Comparison of ENCODE assay signal across 26 mouse cellular contexts in the genomic region with DNA sequence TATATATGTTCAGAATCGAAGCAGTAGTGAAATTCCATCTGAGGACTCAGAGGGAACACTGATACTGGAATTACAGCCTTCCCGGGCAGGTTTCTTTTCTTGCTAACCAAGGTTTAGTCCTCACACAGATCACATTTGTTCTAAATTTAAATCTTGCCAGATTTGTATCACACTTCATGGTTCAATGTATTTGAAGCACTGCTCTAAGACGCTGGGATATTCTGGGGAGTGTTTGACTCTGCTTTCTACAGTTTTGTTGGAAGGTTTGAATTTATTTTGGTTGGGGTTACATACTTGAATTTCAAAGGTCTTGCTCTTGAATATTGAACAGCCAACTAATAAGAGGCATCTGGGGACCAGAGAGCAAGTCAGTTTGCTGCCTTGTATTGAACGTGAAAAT.
"Had no signal": no experiment of that assay in that cellular context is flagged by ENCODE, and none has a peak within 500 bp of the region (broad histone marks: within the 10 kb centered on the region; RNA-seq: fewer than 3 reads in every experiment).

No protein-coding gene starts in this region.

- H3K9me3 ChIP-seq: heart, embryonic 13.5 days; heart, embryonic 15.5 days; hindbrain, embryonic 10.5 days; hindbrain, embryonic 12.5 days; intestine, embryonic 15.5 days; limb, embryonic 13.5 days; limb, embryonic 15.5 days; liver, embryonic 12.5 days had no signal

- DNase-seq: gastrocnemius, postnatal 14 days; gastrocnemius, postnatal 36 days; heart, adult 2 months; heart, postnatal 4 days; kidney, adult 18-20 months; kidney, adult 8-10 months; kidney, postnatal 10 days; kidney, postnatal 25 days; kidney, postnatal 4 days; left cerebral cortex, postnatal 4 days had no signal

- H3K4me3 ChIP-seq: heart, adult 2 months; heart, embryonic 13.5 days; heart, embryonic 15.5 days; hindbrain, embryonic 10.5 days; hindbrain, embryonic 12.5 days; intestine, embryonic 15.5 days; layer of hippocampus, adult 2 months; left cerebral cortex, adult 2 months; limb, embryonic 13.5 days; limb, embryonic 15.5 days; liver, embryonic 12.5 days had no signal

- H3K9ac ChIP-seq: heart, embryonic 13.5 days; heart, embryonic 15.5 days; hindbrain, embryonic 12.5 days; hindbrain, embryonic 14.5 days; intestine, embryonic 15.5 days; limb, embryonic 13.5 days; limb, embryonic 15.5 days; liver, embryonic 12.5 days; liver, embryonic 14.5 days had no signal

- H3K4me1 ChIP-seq: heart, embryonic 13.5 days; heart, embryonic 15.5 days; hindbrain, embryonic 10.5 days; hindbrain, embryonic 12.5 days; intestine, embryonic 15.5 days; limb, embryonic 13.5 days; limb, embryonic 15.5 days; liver, embryonic 12.5 days had no signal

- ATAC-seq: hindbrain, embryonic 16.5 days; inflammation-experienced regulatory T-cells, adult 6 months; intestine, embryonic 15.5 days; intestine, postnatal 0 days; liver, embryonic 12.5 days had no signal

- H3K27me3 ChIP-seq: heart, embryonic 13.5 days; heart, embryonic 15.5 days; hindbrain, embryonic 12.5 days; intestine, embryonic 15.5 days; limb, embryonic 13.5 days; limb, embryonic 15.5 days; liver, embryonic 12.5 days had no signal

- H3K36me3 ChIP-seq: heart, embryonic 13.5 days; heart, embryonic 15.5 days; hindbrain, embryonic 10.5 days; hindbrain, embryonic 12.5 days; intestine, embryonic 15.5 days; limb, embryonic 13.5 days; limb, embryonic 15.5 days; liver, embryonic 12.5 days had no signal

- H3K27ac ChIP-seq: heart, adult 2 months; heart, embryonic 13.5 days; heart, embryonic 15.5 days; hindbrain, embryonic 10.5 days; hindbrain, embryonic 12.5 days; hindbrain, embryonic 14.5 days; intestine, embryonic 15.5 days; layer of hippocampus, adult 2 months; left cerebral cortex, adult 2 months; limb, embryonic 13.5 days; limb, embryonic 15.5 days; liver, embryonic 12.5 days; liver, embryonic 14.5 days had no signal

- H3K4me2 ChIP-seq: heart, embryonic 11.5 days; heart, embryonic 13.5 days; heart, embryonic 15.5 days; hindbrain, embryonic 12.5 days; hindbrain, embryonic 14.5 days; intestine, embryonic 15.5 days; limb, embryonic 13.5 days; limb, embryonic 15.5 days; liver, embryonic 12.5 days had no signal
